Mouse (Mus musculus) kidney, adult 9 months (tissue): ENCODE results near the gene Tmem26.
A peak's percentile ranks its signal among the peaks of the same experiment; 100 is the strongest.
"Not testable (repeated sequence)": the region's sequence is repeated elsewhere in the genome, so short reads cannot be mapped to it uniquely, and the experiment has no call there.

Source experiments
- DNase-seq: peaks from one replicate; pipeline ENCODE4 v3.0.0; 2022

The Tmem26 gene

DNA sequence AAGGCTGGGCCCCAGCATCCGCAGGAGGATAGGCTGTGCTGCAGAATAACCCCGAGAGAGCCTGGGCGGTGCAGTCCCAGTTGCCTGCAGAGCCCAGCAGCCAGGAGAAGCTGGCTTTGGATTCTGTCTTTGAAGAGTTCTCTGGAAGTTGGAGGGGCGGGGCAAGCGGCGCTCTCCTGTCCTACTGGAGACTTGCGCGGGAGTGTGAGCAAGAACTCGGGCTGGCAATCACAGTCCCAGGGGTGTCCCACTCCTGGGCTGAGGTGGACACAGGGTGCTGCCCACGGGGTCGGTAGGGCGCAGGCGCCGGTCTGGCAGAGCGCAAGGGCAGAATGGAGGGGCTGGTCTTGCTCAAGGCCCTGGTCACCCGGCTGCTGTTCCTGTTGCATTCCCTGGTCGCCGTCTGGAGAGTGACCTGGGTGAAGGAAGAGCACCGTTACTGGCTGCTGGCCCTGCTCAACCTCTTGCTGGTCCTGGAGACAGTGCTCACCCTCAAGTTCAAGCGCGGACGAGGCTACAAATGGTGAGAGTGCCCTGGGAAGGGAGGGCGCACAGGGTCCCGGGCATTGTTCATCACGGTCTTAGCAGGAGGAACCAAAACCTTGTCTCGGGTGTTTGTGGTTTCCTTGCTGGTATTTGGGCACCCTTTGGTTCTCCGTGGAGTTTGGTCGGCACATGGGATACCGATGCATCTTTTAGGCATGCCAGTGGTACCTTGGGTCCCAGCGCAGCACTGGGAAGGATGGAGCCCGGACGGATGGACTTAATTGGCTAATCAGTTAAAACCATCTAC, at the start of gene Tmem26:
TSS of gene Tmem26 (plus strand) at position 79 of the 793 bp plus-strand sequence.
- peak; percentile 28 for DNase-seq

DNA sequence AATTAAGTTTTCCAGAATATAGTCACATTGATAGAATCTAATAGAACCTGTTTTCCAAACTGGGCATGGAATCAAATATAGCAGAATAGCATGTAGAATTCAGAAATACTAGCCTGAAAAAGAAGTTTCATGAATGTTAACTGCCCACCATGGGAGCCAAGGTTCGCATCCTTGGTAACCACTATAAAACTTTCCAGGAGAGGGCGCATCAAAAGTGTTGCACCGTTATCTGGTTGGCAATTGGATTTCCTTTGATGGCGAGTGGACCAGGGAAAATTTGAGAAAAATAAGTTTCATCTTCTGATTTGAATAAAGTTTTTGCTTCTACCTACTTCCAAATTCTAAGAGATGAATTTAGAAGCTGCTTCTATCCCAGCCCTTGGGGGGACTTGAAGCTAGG, 44.8 kb upstream of the Tmem26 start:
- DNase-seq: no peak

DNA sequence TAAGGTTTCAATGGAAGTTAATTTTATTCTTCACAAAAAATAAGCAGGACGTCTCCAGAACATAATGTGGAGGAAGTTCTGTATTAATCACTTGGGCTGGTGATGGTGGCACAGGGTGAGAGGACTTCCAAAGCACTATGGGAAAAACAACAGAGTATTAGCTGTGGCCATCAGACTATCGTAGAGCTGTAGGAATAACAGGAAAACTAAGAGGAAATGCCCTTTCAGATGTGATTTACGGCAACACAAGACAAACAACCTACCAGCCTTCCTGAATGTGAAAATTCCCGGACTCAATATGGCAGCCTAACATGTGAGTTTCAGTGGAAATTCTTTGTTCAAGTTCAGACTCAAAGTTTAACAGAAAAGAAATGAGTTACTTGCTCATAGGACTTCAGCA, 42.2 kb upstream of the Tmem26 start:
- peak; percentile 54 for DNase-seq

DNA sequence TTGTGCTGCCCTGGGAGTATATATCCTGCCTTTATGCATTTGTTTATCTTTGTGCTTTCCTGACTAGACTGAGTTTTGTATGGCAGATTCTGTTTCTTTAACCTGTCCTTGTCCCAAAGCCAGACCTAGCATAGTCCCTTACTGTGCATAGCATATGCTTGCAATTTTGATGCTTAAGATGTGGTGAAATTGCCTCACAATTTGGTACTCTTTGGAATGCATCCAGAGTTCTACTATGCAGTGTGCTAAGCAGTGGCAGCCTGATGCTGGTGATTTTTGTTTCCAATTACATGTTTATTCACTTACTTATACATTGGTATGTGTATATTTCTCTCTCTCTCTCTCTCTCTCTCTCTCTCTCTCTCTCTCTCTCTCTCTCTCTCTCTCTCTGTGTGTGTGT, 37.9 kb upstream of the Tmem26 start:
- no peak for DNase-seq

DNA sequence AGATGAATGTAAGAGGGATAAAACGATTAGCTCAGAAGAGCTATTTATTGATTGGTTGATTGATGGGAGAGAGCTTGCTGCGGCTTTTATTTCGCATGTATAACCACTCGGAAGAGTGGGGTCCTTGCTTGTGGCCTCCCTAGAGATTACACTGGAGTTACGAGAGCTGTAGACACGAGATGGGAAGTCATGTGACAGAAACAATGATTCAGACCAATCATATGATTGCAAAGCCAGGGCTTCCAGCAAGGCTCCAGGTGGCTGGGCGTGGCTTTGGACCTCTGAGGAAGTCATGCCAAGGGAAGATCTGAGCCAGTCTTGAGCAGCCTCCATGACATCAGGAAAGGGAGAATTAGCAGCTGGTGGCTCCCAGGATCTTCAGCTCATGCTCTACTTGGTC, 32.3 kb upstream of the Tmem26 start:
- no peak for DNase-seq

DNA sequence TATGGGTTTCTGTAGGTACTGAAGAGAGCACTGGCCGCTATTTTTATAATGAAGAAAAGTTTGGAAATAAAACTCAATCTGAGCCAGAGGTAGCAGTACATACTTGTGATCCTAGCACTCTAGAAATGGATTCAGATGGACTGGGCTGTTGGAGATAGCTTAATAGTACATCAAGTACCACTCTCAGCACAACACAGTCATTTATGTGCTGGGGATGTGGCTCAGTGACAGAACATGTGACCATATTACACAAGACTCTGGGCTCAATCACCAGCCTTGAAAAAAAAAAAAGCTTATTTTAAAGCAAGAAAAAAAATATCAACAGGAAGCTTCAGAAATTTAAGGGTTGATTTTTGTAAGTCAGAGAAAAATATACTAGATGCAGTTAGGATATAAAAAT, 31.0 kb upstream of the Tmem26 start:
- DNase-seq: no peak

DNA sequence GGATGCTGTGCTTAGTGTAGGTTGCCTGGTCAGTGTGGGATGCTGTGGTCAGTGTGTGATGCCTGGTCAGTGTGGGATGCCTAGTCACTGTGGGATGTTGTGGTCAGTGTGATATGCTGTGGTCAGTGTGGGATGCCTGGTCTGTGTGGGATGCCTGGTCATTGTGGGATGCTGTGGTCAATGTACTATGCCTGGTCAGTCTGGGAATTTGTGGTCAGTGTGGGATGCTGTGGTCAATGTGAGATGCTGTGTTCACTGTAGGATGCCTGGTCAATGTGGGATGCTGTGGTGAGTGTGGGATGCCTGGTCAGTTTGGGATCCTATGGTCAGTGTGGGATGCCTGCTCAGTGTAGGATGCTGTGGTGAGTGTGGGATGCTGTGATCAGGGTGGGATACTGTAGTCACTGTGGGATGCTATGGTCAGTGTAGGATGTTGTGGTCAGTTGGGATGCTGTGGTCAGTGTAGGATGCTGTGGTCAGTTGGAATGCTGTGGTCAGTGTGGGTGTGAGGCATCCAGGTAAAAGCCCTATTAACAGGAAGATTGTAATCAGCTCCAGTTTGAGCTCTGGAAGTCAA, 27.6 kb upstream of the Tmem26 start:
- DNase-seq: no peak

DNA sequence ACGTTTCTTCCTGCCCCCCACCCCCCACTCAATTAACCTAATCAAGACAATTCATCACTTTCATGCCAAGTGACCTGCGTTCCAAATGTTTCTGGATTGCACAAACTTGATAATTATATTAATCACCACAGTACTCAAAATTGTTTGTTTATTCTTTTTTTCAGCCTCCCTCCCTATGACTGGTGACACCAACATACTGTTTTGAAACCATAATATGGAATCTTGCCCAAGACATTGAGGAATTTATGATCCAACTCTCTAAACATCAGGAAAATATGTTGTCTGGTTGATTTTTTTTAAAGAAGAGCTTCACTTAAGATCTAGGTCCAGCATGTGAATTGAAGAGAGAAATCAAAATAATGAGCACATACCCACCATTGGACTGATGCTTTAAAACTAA, 19.2 kb upstream of the Tmem26 start:
- no peak for DNase-seq

DNA sequence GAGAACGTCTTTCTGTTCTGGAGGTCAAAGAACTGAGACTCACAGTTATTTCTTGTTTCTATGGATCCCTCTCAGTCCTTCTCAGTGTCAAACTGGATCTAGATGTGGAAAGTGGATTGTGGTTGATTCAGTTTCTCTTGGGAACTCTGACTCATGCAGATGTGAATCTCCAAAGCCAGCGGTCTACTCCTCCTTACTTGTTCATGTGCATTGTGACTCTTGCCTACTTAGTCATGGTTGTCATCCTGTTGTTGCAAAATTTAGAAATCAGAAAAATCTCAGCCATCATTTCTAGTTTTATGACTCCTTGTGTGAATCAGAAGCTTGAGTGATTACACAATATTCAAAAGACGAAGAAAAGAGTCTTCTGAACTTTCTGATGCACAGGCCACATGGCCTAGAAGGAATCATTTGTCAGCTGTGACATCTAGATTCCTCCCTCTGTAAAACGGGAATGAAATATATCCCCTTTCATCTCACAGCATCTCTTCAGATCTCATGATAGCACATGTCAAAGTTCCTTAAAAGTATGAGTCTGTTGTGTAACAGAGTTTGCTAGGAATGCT, 17.9 kb upstream of the Tmem26 start:
- no peak for DNase-seq

DNA sequence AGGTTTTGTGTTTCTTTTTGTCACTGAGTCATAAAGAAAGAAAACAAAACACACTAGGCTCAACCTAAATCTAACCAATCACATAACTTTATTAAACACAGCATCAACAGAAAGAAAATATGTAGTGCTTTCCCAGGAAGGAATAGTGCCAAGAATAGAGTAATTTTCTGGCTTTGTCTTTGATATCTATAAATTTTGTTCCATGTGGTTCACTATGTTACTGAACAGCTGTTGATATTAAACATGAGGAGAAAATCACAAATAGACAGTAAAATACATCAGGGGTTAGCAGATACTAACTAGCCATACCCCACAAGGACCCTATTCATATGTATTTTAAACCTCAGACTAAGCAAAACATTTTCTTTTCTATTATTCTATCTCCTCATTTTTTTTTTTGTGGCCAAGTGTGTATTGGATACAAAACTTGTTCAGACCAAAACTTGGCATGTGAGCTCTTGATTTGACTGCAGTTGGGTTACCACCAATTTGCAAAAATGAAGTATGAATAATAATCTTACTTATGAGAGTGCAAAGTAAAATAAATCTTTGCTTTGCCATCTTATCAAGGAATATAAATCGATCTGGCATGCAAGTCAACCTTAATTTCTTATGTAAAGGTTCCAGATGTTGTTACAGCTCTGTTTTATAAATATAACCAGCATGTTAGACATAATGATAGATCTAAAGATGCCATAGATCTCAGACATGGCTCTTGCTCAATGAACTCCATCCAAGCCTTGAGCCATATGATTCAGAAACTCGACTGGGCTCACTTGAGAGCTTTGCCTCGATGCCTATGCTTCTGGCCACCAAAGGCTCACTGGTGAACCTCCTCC, 16.2 kb upstream of the Tmem26 start:
- no peak for DNase-seq

DNA sequence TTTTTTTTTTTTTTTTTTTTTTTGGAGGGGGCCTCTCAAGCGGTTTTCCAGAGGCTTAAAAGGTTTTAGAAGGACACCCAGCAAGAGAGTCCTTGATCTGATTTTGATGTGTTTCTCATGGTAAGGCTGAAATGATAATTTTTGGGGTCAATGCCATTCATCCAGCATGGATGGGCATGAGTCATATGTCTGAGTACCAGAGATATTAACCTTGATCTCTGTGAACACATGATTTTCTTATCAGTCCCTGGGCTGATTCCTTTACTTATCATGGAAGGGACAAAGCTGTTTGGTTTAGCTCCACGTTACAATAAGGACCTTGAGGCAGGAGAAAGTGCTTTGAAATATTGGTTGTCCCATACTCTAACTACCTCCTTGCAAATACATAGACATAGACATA, 10.5 kb upstream of the Tmem26 start:
- DNase-seq: no peak

DNA sequence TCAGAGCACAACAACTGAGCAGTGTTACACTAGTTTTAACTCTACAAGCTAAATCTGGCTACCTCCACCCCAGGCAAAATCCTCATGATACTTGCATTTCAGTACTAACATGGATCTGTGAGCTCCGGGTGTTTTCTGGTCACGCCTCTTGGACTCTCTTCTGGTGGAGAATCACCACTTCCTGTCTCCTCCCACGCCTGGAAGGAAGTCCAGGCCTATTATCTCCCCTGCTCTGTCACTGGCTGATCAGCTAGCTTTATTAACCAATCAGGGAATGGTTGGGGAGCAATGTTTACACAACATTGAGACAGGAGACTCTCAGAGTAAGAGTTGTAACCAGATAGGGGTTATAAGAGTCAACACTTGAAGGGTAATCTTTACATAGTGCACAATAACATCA, 9.1 kb upstream of the Tmem26 start:
- DNase-seq: no peak

DNA sequence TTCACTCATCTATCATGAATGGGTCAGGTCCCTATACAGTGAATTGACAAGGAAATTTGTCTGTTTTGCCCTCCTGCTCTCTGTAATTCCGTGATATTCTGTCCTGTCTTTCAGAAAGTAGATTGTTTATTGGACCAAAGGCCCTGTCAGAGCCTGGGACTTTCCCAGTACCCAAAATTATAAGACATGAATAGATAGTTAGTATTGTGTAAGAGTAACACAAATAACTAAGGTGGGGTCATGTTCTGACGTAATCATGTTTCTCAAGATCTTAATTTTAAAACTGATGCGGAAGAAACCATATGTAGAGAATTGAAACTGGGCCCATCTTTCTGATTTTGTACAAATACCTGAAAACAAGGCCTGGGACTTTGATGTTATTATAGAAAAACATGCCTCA, 8.1 kb upstream of the Tmem26 start:
- DNase-seq: no peak

DNA sequence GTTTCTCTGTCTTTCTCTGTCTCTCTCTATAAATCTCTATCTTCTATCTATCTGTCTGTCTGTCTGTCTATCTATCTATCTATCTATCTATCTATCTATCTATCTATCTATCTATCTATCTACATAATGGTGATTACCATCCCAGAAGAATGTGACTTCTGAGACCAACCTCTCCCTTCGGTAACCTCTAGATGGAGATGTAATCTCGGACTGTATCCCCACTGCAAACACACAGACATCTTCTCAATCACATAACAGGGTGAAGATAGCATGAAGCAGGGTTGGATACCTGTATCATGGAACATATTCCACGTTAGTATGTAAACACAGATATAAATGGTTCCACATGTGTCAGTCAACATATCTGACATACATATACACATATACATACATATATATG, 5.1 kb upstream of the Tmem26 start:
- DNase-seq: no peak

DNA sequence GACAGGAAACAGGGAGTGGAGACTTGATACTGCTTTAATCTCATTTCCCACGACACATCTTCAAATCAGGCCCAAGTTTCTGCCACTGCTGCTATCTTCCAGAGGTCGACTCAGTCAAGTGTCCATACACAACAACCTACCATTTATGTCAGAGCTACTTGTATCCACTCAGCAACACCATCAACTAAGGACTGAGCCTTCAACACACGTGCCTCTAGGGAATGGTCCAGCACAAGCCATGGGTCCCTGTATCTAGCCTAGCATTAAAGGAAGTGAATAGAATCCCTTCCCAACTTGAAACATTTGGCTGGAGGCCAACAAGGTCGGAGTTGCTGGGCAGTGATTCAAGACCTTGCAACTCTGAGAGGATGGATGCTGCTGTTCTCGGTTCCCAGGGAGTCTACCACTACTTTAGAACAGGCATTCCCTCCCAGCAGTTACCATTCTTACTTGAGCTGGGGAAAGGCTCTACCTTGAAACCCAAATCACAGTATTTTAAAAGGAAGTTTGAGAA, 2.5 kb upstream of the Tmem26 start:
- DNase-seq: peak; percentile 25

DNA sequence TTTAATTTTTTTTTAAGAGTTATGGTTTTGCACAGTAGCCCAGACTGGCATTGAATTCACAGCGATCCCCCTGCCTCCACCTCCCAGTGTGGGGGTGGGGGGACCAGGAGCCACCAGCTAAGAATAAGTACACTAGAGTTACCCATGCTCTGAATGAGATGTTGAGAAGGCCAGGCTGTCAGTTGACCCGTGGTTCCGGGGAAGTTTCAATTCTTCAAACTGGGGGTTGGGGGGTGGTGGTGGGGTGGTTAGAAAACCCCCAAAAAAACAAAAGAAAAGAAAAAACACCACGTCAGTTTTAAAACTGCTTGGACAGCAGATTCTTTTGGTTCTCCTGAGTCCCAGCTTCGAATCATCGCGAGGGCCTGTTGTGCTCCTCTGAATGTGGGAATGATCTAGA, 431 bp upstream of the Tmem26 start:
- no peak for DNase-seq

DNA sequence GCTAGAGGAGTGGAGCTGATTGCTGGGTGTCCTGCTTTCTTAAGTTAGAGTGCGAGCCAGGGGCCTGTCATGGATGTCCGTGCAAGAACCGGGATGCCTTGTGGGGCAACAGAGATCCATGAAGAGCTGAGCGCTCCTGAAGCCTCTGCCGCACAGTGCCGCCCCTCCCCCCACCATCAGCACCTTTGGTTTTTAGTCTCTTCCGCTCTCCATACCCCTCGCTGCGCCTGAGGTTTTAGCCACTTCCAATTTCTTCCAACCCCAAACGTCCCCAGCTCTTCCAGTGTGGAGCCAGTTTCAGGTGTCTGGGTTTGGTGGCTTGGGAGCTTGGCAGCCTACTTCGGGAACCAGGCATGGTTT, 895 bp downstream of the Tmem26 start:
- DNase-seq: peak; percentile 8

DNA sequence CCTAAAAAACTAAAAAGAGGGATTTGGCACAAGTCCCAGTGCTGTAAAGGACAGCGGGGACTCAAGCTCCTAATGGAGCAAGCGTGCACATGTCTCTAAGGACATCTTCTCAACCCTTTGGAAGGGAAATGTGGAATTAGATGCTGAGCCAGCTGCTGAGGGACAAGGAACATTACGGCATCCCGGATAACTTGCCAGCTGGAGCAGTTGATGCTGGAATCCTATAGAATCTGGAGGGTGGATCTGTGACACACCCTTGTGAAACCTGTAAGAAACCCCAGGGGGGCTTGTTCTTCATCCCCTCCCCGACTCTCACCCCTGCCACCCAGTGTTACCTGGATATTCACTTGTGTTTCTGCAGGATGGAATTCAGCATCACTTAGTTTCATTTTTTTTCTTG, 4.0 kb downstream of the Tmem26 start:
- DNase-seq: no peak

DNA sequence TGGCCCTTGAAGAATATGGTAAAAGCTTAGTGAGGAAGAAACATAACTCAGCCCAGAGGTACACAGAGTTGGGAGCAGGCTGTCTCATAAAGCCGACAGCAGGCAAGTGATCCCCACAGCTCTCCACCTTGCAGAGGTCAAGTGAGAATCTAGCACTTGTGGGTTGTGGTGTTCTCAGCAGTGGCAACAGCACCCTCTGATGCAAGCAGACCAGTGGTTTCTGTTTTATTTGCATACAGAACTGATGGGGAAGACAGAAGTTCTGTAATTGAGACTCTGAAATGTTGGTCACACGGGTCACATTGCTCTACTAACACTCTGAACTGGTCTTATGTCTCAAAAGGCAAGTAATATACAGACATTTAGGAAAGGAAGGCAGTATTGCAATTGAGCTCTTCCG, 12.2 kb downstream of the Tmem26 start:
- DNase-seq: no peak

DNA sequence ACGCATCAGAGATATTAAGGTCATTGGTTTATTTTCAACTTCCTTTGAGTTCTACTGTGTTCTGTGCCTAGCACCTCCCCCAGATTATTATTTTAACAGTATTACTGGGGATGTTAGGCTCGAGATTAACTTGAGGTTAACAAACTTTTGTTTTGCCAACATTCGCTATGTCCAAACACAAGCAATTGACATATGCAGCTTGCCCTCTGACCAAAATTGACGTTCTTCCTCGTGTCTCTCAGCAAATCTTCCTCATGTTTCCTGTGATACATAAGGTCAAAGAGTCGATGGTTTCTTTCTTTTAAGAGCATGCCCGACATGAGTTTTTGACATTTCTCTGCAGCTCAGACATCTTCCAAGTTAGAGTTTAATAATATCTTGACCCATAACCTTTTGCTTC, 13.9 kb downstream of the Tmem26 start:
- peak; percentile 53 for DNase-seq

DNA sequence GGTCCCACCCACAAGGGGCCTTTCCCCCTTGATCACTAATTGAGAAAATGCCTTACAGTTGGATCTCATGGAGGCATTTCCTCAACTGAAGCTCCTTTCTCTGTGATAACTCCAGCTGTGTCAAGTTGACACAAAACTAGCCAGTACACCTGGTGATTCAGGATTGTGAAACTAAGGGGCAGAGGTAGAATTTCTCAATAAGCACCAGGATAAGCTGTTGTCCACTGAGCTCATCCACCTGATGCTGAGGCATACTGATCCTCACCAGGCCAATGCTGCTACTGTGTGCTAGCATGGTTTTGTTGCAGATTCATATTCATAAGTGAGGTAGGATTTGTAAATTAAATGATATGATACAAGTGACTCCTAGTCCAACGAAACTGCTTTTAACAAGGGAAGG, 15.5 kb downstream of the Tmem26 start:
- not testable (repeated sequence) for DNase-seq

DNA sequence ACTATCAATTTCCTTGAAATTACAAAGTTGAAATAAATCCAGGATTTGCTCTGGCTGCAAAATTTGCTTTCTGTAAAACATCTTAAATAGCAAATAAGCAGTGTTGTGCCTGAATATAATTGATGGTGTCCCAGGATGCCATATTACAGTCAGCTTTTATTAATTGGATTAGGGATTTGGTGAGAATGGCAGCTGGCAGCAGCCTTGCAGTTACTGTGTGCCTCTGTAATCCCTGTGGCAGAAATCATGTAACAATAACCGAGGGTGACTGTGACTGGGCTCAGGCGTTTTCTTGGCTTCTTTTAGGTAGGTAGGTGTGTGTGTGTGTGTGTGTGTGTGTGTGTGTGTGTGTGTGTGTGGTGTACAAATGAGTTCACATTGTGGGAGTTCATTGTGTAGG, 16.8 kb downstream of the Tmem26 start:
- DNase-seq: no peak

DNA sequence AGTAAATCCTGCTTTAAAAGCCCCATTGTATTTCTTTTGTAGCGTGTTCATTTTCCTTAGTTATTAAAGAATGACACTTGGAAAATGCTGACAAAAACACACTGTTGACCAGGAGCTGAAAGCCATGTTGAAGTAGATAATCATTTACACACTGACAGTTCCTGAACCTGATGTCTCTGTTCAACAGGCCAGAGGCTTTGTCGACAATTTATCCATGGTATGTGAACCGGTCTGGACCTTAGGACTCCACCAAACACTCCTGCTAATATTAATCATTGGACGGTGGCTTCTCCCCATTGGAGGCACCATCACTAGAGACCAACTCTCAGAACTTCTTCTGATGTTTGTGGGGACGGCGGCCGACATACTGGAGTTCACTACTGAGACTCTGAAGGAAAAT, 27.5 kb downstream of the Tmem26 start:
- DNase-seq: peak; percentile 75

DNA sequence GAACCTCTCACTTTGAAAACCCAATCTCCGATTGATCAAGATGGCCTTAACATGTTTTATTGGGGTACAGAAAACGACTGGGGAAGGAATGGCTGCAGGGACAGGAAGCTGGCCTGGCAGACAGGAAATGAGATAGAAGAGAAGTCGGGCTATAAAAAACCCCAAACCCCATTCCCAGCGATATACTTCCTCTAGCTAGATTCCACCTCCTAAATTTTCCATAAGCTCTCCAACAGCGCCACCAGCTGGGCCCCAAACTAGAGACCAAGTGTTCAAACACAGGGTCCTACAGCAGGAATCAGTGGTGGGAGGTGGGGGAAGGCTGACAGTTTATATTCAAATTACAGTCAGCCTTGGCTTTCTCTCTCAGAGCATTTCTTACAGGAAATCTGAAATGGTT, 35.8 kb downstream of the Tmem26 start:
- peak; percentile 48 for DNase-seq
